Mouse (Mus musculus) forebrain, embryonic 15.5 days (tissue): ENCODE results near the gene 4930455H04Rik. TPM values are rescaled to one million over a fixed set of nuclear protein-coding genes. Genes with fewer than 3 reads are reported as not detected.

Source experiments
- ATAC-seq: fragments of 200-750 bp; cut with Nextera tagmentation; replicated peaks from 2 replicates; pipeline ENCODE4 v1.8.0; 2017; ENCODE audit warnings: mild to moderate bottlenecking, moderate TSS enrichment, moderate library complexity
- H3K27ac ChIP-seq: fragments of 300-500 bp; sonication (generic); replicated peaks from 2 replicates; pipeline ENCODE4 v1.5.1; 2015; ENCODE audit warnings: mild to moderate bottlenecking, inconsistent platforms
- H3K27me3 ChIP-seq: fragments of 300-500 bp; sonication (generic); 2 replicates; pipeline ENCODE4 v1.6.1; 2015; ENCODE audit warnings: inconsistent platforms
- H3K36me3 ChIP-seq: fragments of 300-500 bp; sonication (generic); 2 replicates; pipeline ENCODE4 v1.6.1; 2015; ENCODE audit warnings: mild to moderate bottlenecking, inconsistent platforms
- H3K4me1 ChIP-seq: fragments of 300-500 bp; sonication (generic); 2 replicates; pipeline ENCODE4 v1.6.1; 2015; ENCODE audit warnings: inconsistent platforms
- H3K4me2 ChIP-seq: fragments of 300-500 bp; sonication (generic); replicated peaks from 2 replicates; pipeline ENCODE4 v1.6.1; 2015; ENCODE audit warnings: mild to moderate bottlenecking, inconsistent platforms
- H3K4me3 ChIP-seq: fragments of 300-500 bp; sonication (generic); 2 replicates; pipeline ENCODE4 v1.5.1; 2015; ENCODE audit warnings: mild to moderate bottlenecking, inconsistent platforms
- H3K9ac ChIP-seq: fragments of 300-500 bp; sonication (generic); replicated peaks from 2 replicates; pipeline ENCODE4 v1.6.1; 2015; ENCODE audit warnings: mild to moderate bottlenecking, inconsistent platforms
- H3K9me3 ChIP-seq: fragments of 300-500 bp; sonication (generic); 2 replicates; pipeline ENCODE4 v1.6.1; 2016; ENCODE audit warnings: inconsistent platforms
- WGBS: fragments of 180-500 bp; shearing (Covaris S2); methylation state at CpG from one replicate; pipeline ENCODE4 v1.1.7; 2015; ENCODE audit warnings: mixed read lengths; 5-methylcytosine and 5-hydroxymethylcytosine counted together
- polyA plus RNA-seq: library from polyadenylated mRNA; unstranded; fragments of >200 nt; fragmentation: Nextera tagmentation; extraction: Ambion mirVana; gene quantifications from 2 replicates; pipeline ENCODE4 v1.2.1, GENCODE M21; 2015

4930455H04Rik gene
- polyA plus RNA-seq, result not detected in 2 replicates

GRCm38 (mm10) chr3:116967967-116968366 is at the start of gene 4930455H04Rik:
4930455H04Rik (plus strand) TSS chr3:116968267.
- peak within 1 kb of the TSS; percentile 55 for H3K9ac ChIP-seq
- ATAC-seq, result no peak
- H3K4me2 ChIP-seq, result peak within 1 kb of the TSS; percentile 44
- peaks cover 34% of the 10 kb centered on the region for H3K4me1 ChIP-seq
- H3K27me3 ChIP-seq, result no peaks in the 10 kb centered on the region
- H3K4me3 ChIP-seq, result peak within 1 kb of the TSS; percentile 45
- H3K36me3 ChIP-seq, result no peaks in the 10 kb centered on the region
- 46% methylated on average over 4 of the region's 4 CpGs for WGBS
- no peaks in the 10 kb centered on the region for H3K9me3 ChIP-seq
- H3K27ac ChIP-seq, result peak within 1 kb of the TSS; percentile 89

DNA sequence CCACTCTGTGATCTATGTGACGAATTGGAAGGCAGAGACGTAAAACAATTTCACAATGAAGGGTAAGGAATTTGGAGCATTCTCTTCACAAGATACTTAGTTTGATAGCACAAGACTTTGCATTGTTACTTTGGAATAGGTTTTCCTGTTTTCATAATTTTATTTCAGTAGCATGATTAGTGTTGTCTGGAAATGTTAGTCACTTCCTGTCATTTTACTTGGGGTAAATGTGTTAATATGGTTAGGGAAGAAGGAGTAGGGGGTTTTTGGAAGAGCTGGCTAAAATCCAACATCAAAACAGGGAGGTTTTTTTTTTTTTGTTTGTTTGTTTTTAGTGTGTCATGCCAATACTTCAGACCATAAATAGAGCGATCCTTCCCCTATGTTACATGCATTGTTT is 46.5 kb upstream of the 4930455H04Rik start:
- no peak overlapping the region for H3K4me3 ChIP-seq
- no peaks in the 10 kb centered on the region for H3K4me1 ChIP-seq
- no peak overlapping the region for H3K9ac ChIP-seq
- peaks cover 13% of the 10 kb centered on the region for H3K36me3 ChIP-seq
- no peaks in the 10 kb centered on the region for H3K27me3 ChIP-seq
- 92% methylated on average over 3 of the region's 3 CpGs for WGBS
- H3K27ac ChIP-seq, result no peak overlapping the region
- no peak for ATAC-seq
- H3K9me3 ChIP-seq, result no peaks in the 10 kb centered on the region
- H3K4me2 ChIP-seq, result no peak overlapping the region

DNA sequence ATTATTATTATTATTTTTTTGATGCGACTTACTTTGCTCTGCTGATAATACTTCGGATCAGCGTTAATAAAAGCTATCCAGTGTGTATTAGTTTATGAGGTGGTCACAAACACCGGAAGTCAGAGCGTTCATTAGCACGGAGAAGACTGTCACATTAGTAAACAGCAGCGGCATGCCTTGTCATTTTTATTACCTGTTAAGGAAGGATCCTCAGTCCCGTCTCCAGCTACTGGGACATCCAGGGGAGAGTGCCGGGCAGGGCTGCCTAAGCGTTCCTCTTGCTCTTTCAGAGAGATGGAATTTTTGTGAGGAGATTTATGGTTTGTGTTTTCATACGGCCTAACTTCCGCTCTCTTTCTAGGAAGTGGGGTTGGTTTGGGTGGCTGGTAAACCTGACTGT is 45.0 kb upstream of the 4930455H04Rik start:
- Histone ChIP-seq H3K4me3 (no peak overlapping the region), H3K4me1 (no peaks in the 10 kb centered on the region), H3K9ac (no peak overlapping the region), H3K9me3 (no peaks in the 10 kb centered on the region), H3K27me3 (no peaks in the 10 kb centered on the region), H3K36me3 (peaks cover 13% of the 10 kb centered on the region), H3K27ac (no peak overlapping the region), H3K4me2 (no peak overlapping the region)
- no peak for ATAC-seq
- WGBS, result 97% methylated on average over 12 of the region's 12 CpGs

DNA sequence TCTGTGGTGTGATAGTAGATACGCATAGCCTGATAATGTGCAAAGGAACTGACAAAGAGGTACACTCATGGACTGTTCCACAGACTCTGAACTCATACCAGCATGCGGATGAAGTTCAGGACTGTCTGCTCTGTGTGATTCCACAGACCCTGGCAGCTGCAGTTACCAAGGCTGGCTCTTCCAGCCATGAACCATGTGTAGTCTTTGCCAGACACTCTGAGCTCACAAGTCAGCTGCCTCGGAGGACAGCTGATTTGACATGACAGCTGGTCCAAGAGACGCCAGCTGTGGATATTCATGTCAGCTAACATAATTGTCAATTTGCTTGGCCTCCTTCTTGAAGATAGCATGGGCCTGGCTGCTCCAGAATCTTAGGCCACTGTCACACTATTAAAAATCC is 39.1 kb upstream of the 4930455H04Rik start:
- no peak overlapping the region for H3K4me3 ChIP-seq
- H3K27me3 ChIP-seq, result no peaks in the 10 kb centered on the region
- no peak overlapping the region for H3K9ac ChIP-seq
- 85% methylated on average over 4 of the region's 4 CpGs for WGBS
- peaks cover 3% of the 10 kb centered on the region; the same call in 1 of the 2 replicates for H3K36me3 ChIP-seq
- no peak overlapping the region for H3K4me2 ChIP-seq
- no peaks in the 10 kb centered on the region for H3K4me1 ChIP-seq
- no peak for ATAC-seq
- H3K27ac ChIP-seq, result no peak overlapping the region
- no peaks in the 10 kb centered on the region for H3K9me3 ChIP-seq

DNA sequence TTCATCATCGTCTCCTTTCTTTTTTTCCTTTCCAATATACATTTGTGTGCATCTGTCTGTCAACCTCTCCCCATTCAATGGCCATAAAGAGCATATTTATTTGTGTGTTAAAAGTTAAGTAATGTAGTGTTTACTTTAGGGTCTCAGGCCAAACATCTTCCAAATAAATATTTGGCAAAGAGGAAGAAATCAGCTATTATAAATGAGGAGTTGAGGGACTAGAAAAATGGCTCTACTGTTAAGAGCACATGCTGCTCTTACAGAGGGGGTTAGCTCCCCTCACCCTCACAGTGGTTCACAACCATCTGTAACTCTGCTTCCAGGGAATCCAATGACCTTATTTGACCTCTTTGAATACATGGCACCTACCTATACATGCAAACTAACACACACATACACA is 34.9 kb upstream of the 4930455H04Rik start:
- Histone ChIP-seq H3K9me3 (no peaks in the 10 kb centered on the region), H3K27ac (no peak overlapping the region), H3K27me3 (no peaks in the 10 kb centered on the region), H3K4me1 (no peaks in the 10 kb centered on the region), H3K9ac (no peak overlapping the region), H3K4me3 (no peak overlapping the region), H3K4me2 (no peak overlapping the region), H3K36me3 (no peaks in the 10 kb centered on the region)
- ATAC-seq, result no peak
- WGBS, result 98% methylated on average over 1 of the region's 1 CpGs

DNA sequence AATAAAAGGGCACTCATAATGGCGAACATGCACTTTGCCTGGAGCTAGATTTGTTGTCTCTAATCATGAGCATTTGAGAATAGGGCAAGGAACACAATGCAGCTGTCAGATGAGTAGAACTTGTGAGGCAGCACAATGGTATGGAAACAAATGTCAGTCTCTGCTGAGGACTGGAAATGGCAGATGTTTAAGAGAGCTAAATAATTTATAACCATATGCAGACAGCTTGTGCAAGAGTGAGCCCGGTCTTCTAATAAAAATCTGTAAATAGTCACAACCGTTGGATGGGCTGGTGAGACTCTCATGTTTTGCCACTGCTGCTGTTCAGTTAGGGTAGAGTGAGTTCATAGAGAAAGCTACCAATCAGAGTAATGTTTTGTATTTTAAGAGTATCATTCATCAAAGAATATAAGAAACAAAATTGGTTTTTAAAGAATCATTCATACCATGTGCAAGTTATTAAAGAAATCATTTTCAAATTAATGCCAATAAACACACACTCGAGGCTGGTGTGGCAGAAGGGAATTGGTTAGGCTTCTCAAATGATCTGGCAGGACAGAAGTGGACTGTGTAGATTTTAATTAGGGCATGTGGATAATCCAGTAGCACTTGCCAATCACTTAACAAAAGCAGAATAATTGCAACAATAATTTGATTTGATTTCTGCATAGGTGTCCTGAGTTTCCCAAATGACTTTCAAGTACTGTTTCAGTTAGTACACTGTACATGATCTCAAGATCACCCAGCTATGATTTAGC is 31.0 kb upstream of the 4930455H04Rik start:
- 35% methylated on average over 4 of the region's 4 CpGs for WGBS
- Histone ChIP-seq H3K27me3 (no peaks in the 10 kb centered on the region), H3K36me3 (no peaks in the 10 kb centered on the region), H3K4me3 (no peak overlapping the region), H3K4me2 (no peak overlapping the region), H3K27ac (peak overlapping the region; percentile 57), H3K9me3 (no peaks in the 10 kb centered on the region), H3K9ac (no peak overlapping the region), H3K4me1 (no peaks in the 10 kb centered on the region)
- peak; percentile 74 for ATAC-seq

GRCm38 (mm10) chr3:116940804-116941558 is 27.1 kb upstream of the 4930455H04Rik start:
- no peak overlapping the region for H3K9ac ChIP-seq
- no peak overlapping the region for H3K27ac ChIP-seq
- H3K4me1 ChIP-seq, result no peaks in the 10 kb centered on the region
- no peak for ATAC-seq
- H3K36me3 ChIP-seq, result no peaks in the 10 kb centered on the region; the same call in 1 of the 2 replicates
- no peak overlapping the region for H3K4me3 ChIP-seq
- H3K27me3 ChIP-seq, result no peaks in the 10 kb centered on the region
- 75% methylated on average over 10 of the region's 10 CpGs for WGBS
- H3K9me3 ChIP-seq, result no peaks in the 10 kb centered on the region
- no peak overlapping the region for H3K4me2 ChIP-seq

- Histone ChIP-seq H3K4me2 (no peak overlapping the region), H3K27ac (no peak overlapping the region), H3K4me3 (no peak overlapping the region), H3K36me3 (peaks cover 5% of the 10 kb centered on the region; the same call in 1 of the 2 replicates), H3K9me3 (no peaks in the 10 kb centered on the region), H3K4me1 (no peaks in the 10 kb centered on the region), H3K27me3 (no peaks in the 10 kb centered on the region), H3K9ac (no peak overlapping the region)
- 95% methylated on average over 1 of the region's 1 CpGs for WGBS
- no peak for ATAC-seq
These were observed 26.4 kb upstream of the 4930455H04Rik start for GRCm38 (mm10) chr3:116941559-116942117.

GRCm38 (mm10) chr3:116942751-116943150 is 25.3 kb upstream of the 4930455H04Rik start:
- Histone ChIP-seq H3K9ac (no peak overlapping the region), H3K4me3 (no peak overlapping the region), H3K9me3 (no peaks in the 10 kb centered on the region), H3K27me3 (no peaks in the 10 kb centered on the region), H3K4me1 (no peaks in the 10 kb centered on the region), H3K36me3 (peaks cover 7% of the 10 kb centered on the region; the same call in 1 of the 2 replicates), H3K27ac (no peak overlapping the region), H3K4me2 (no peak overlapping the region)
- ATAC-seq, result no peak
- WGBS, result 76% methylated on average over 6 of the region's 6 CpGs

DNA sequence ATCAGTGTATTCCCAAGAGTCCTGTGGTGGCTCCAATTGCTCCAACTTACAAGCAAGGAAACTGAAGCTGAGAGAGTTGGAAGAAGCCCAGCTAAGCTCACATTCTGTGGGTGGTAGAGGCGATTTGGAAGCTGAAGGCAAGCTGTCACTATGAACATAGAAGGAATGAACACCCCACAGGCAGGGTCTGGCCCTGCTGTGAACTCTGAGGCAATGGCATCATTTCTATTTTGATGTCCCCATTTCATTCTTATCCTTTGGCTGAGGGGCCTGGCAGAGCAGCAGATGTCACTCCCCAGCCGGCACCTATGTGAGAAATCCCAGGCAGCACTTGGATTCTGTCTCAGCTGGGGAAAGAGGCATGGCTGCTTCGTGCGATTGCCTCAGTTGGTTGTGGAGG is 24.6 kb upstream of the 4930455H04Rik start:
- H3K4me1 ChIP-seq, result no peaks in the 10 kb centered on the region
- no peaks in the 10 kb centered on the region for H3K9me3 ChIP-seq
- no peak for ATAC-seq
- peaks cover 7% of the 10 kb centered on the region; the same call in 1 of the 2 replicates for H3K36me3 ChIP-seq
- H3K4me3 ChIP-seq, result no peak overlapping the region
- no peak overlapping the region for H3K9ac ChIP-seq
- no peak overlapping the region for H3K27ac ChIP-seq
- H3K27me3 ChIP-seq, result no peaks in the 10 kb centered on the region
- H3K4me2 ChIP-seq, result no peak overlapping the region
- 82% methylated on average over 4 of the region's 4 CpGs for WGBS

DNA sequence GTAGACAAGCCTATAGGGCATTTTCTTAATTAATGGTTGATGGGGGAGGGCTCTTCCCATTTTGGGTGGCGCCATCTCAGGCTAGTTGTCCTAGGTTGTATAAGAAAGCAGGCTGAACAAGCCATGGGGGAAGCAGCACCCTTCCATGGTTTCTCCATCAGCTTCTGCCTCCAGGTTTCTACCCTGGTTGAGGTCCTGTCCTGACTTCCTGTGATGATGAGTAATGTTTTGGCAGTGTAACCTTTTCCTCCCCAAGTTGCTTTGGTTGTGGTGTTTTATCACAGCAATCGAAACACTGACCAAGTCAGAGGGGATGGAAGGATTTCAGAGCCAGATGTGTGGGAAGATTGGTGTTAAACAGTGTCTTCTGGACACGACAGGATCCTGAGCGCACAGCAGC is 21.6 kb upstream of the 4930455H04Rik start:
- 87% methylated on average over 4 of the region's 4 CpGs for WGBS
- no peaks in the 10 kb centered on the region for H3K4me1 ChIP-seq
- H3K27ac ChIP-seq, result no peak overlapping the region
- H3K9ac ChIP-seq, result no peak overlapping the region
- no peak overlapping the region for H3K4me3 ChIP-seq
- ATAC-seq, result no peak
- H3K4me2 ChIP-seq, result no peak overlapping the region
- H3K36me3 ChIP-seq, result peaks cover 7% of the 10 kb centered on the region; the same call in 1 of the 2 replicates
- H3K27me3 ChIP-seq, result no peaks in the 10 kb centered on the region
- no peaks in the 10 kb centered on the region for H3K9me3 ChIP-seq

GRCm38 (mm10) chr3:116950665-116951115 is 17.4 kb upstream of the 4930455H04Rik start:
- H3K36me3 ChIP-seq, result peaks cover 13% of the 10 kb centered on the region; the same call in 1 of the 2 replicates
- H3K27ac ChIP-seq, result no peak overlapping the region
- H3K27me3 ChIP-seq, result no peaks in the 10 kb centered on the region
- no peak for ATAC-seq
- no peak overlapping the region for H3K9ac ChIP-seq
- no peaks in the 10 kb centered on the region for H3K4me1 ChIP-seq
- no peak overlapping the region for H3K4me3 ChIP-seq
- no peak overlapping the region for H3K4me2 ChIP-seq
- 94% methylated on average over 6 of the region's 6 CpGs for WGBS
- H3K9me3 ChIP-seq, result no peaks in the 10 kb centered on the region
